Mouse (Mus musculus) midbrain, embryonic 11.5 days (tissue): Measurements from ENCODE around the gene Cd5. TPM values are rescaled to one million over a fixed set of nuclear protein-coding genes. Genes with fewer than 3 reads are reported as not detected.
A peak's percentile ranks its signal among the peaks of the same experiment; 100 is the strongest.

Source experiments
- ATAC-seq: fragments of 200-750 bp; cut with Nextera tagmentation; 2 replicates; pipeline ENCODE4 v1.8.0; 2017; ENCODE audit warnings: moderate TSS enrichment, moderate library complexity; ENCODE audit not compliant: low FRiP score
- DNase-seq: peaks from one replicate; pipeline ENCODE4 v3.0.0; 2015; ENCODE audit warnings: low spot score; ENCODE audit errors: missing footprints
- H3K27ac ChIP-seq: fragments of 300-500 bp; sonication (generic); 2 replicates; pipeline ENCODE4 v1.5.1; 2014; ENCODE audit warnings: low read depth, low read length
- H3K27me3 ChIP-seq: fragments of 300-500 bp; sonication (generic); 2 replicates; pipeline ENCODE4 v1.6.1; 2014; ENCODE audit warnings: mild to moderate bottlenecking, low read length, moderate library complexity, mixed read lengths; ENCODE audit not compliant: control insufficient read depth, insufficient read depth
- H3K36me3 ChIP-seq: fragments of 300-500 bp; sonication (generic); 2 replicates; pipeline ENCODE4 v1.6.1; 2014; ENCODE audit warnings: mild to moderate bottlenecking, low read length, moderate library complexity, mixed read lengths; ENCODE audit not compliant: control insufficient read depth, insufficient read depth
- H3K4me1 ChIP-seq: fragments of 300-500 bp; sonication (generic); 2 replicates; pipeline ENCODE4 v1.6.1; 2014; ENCODE audit warnings: low read length; ENCODE audit not compliant: control insufficient read depth, insufficient read depth
- H3K4me2 ChIP-seq: fragments of 300-500 bp; sonication (generic); 2 replicates; pipeline ENCODE4 v1.6.1; 2014; ENCODE audit warnings: mild to moderate bottlenecking, moderate library complexity
- H3K4me3 ChIP-seq: fragments of 300-500 bp; sonication (generic); 2 replicates; pipeline ENCODE4 v1.5.1; 2014; ENCODE audit warnings: low read depth, low read length
- H3K9ac ChIP-seq: fragments of 300-500 bp; sonication (generic); 2 replicates; pipeline ENCODE4 v1.6.1; 2014; ENCODE audit warnings: low read length
- H3K9me3 ChIP-seq: fragments of 300-500 bp; sonication (generic); 2 replicates; pipeline ENCODE4 v1.6.1; 2016; ENCODE audit warnings: low read length; ENCODE audit not compliant: control insufficient read depth
- WGBS: fragments of 180-500 bp; shearing (Covaris S2); extraction: QIAGEN DNeasy Blood & Tissue Kit; methylation state at CpG from one replicate; pipeline ENCODE4 v1.1.7; 2014; 5-methylcytosine and 5-hydroxymethylcytosine counted together
- polyA plus RNA-seq: library from polyadenylated mRNA; unstranded; fragments of >200 nt; fragmentation: Nextera tagmentation; extraction: Ambion mirVana; gene quantifications from 2 replicates; pipeline ENCODE4 v1.2.1, GENCODE M21; 2014

The Cd5 gene
- polyA plus RNA-seq, 1 experiment from 2014 or later, result 0.22 TPM

- H3K9me3 ChIP-seq, result no peaks in the 10 kb centered on the region
- no peaks in the 10 kb centered on the region for H3K27me3 ChIP-seq
- H3K36me3 ChIP-seq, result peaks cover 19% of the 10 kb centered on the region
- ATAC-seq, result no peak
- H3K4me2 ChIP-seq, result no peak overlapping the region
- H3K9ac ChIP-seq, result no peak overlapping the region
- WGBS, result 89% methylated on average over 6 of the region's 6 CpGs
- DNase-seq, result peak; percentile 45
- H3K4me3 ChIP-seq, result no peak overlapping the region
- H3K4me1 ChIP-seq, result peaks cover 6% of the 10 kb centered on the region
- no peak overlapping the region for H3K27ac ChIP-seq
Observed at GRCm38 (mm10) chr19:10714168-10714567, 24.6 kb downstream of the Cd5 start.

GRCm38 (mm10) chr19:10713551-10713950 lies 25.3 kb downstream of the Cd5 start:
- Histone ChIP-seq H3K4me1 (peaks cover 8% of the 10 kb centered on the region), H3K27ac (no peak overlapping the region), H3K9ac (no peak overlapping the region), H3K36me3 (peaks cover 19% of the 10 kb centered on the region), H3K9me3 (no peaks in the 10 kb centered on the region), H3K4me3 (no peak overlapping the region), H3K27me3 (no peaks in the 10 kb centered on the region), H3K4me2 (no peak overlapping the region)
- ATAC-seq, result no peak
- DNase-seq, result no peak
- WGBS, result 94% methylated on average over 10 of the region's 10 CpGs

- Histone ChIP-seq H3K9ac (no peak overlapping the region), H3K27me3 (no peaks in the 10 kb centered on the region), H3K27ac (no peak overlapping the region), H3K4me2 (no peak overlapping the region), H3K4me1 (peaks cover 8% of the 10 kb centered on the region), H3K4me3 (no peak overlapping the region), H3K9me3 (no peaks in the 10 kb centered on the region), H3K36me3 (peaks cover 19% of the 10 kb centered on the region)
- WGBS, result 92% methylated on average over 11 of the region's 12 CpGs
- no peak for ATAC-seq
- peak; percentile 45 for DNase-seq
Observed at GRCm38 (mm10) chr19:10712646-10713045, 26.2 kb downstream of the Cd5 start.

GRCm38 (mm10) chr19:10712194-10712593 lies 26.6 kb downstream of the Cd5 start:
- no peak overlapping the region for H3K4me3 ChIP-seq
- peaks cover 8% of the 10 kb centered on the region for H3K4me1 ChIP-seq
- no peak overlapping the region for H3K9ac ChIP-seq
- no peaks in the 10 kb centered on the region for H3K27me3 ChIP-seq
- WGBS, result 92% methylated on average over 7 of the region's 7 CpGs
- ATAC-seq, result no peak
- no peak for DNase-seq
- H3K27ac ChIP-seq, result no peak overlapping the region
- no peaks in the 10 kb centered on the region for H3K9me3 ChIP-seq
- peaks cover 19% of the 10 kb centered on the region for H3K36me3 ChIP-seq
- H3K4me2 ChIP-seq, result no peak overlapping the region

GRCm38 (mm10) chr19:10710751-10711150 lies 28.1 kb downstream of the Cd5 start:
- no peak overlapping the region for H3K4me2 ChIP-seq
- DNase-seq (peak; percentile 17), ATAC-seq (no peak)
- peaks cover 19% of the 10 kb centered on the region for H3K36me3 ChIP-seq
- no peak overlapping the region for H3K4me3 ChIP-seq
- H3K27me3 ChIP-seq, result no peaks in the 10 kb centered on the region
- H3K9ac ChIP-seq, result no peak overlapping the region
- WGBS, result 93% methylated on average over 4 of the region's 4 CpGs
- H3K9me3 ChIP-seq, result no peaks in the 10 kb centered on the region
- peaks cover 8% of the 10 kb centered on the region for H3K4me1 ChIP-seq
- no peak overlapping the region for H3K27ac ChIP-seq

GRCm38 (mm10) chr19:10710088-10710511 lies 28.7 kb downstream of the Cd5 start:
- ATAC-seq, result peak; percentile 12
- Histone ChIP-seq H3K36me3 (peaks cover 19% of the 10 kb centered on the region), H3K4me3 (no peak overlapping the region), H3K27me3 (no peaks in the 10 kb centered on the region), H3K4me2 (no peak overlapping the region), H3K27ac (no peak overlapping the region), H3K9ac (0 out of 2 replicates have a peak overlapping the region, but pooled peaks have one; percentile 12), H3K9me3 (no peaks in the 10 kb centered on the region), H3K4me1 (peaks cover 8% of the 10 kb centered on the region)
- 80% methylated on average over 9 of the region's 9 CpGs for WGBS
- DNase-seq, result peak; percentile 86

GRCm38 (mm10) chr19:10709360-10710087 lies 29.3 kb downstream of the Cd5 start:
- peak; percentile 100 for DNase-seq
- peak overlapping the region; percentile 11; the same call in 1 of the 2 replicates for H3K27ac ChIP-seq
- WGBS, result 20% methylated on average over 8 of the region's 8 CpGs
- H3K4me1 ChIP-seq, result peaks cover 8% of the 10 kb centered on the region
- peaks cover 19% of the 10 kb centered on the region for H3K36me3 ChIP-seq
- no peaks in the 10 kb centered on the region for H3K27me3 ChIP-seq
- no peak overlapping the region for H3K4me3 ChIP-seq
- H3K9ac ChIP-seq, result peak overlapping the region; percentile 12; the same call in 1 of the 2 replicates
- peak; percentile 82 for ATAC-seq
- H3K9me3 ChIP-seq, result no peaks in the 10 kb centered on the region
- H3K4me2 ChIP-seq, result no peak overlapping the region

- ATAC-seq (no peak), DNase-seq (peak; percentile 72)
- Histone ChIP-seq H3K4me3 (no peak overlapping the region), H3K27ac (no peak overlapping the region), H3K4me1 (peaks cover 8% of the 10 kb centered on the region), H3K9ac (no peak overlapping the region), H3K9me3 (no peaks in the 10 kb centered on the region), H3K36me3 (peaks cover 19% of the 10 kb centered on the region), H3K27me3 (no peaks in the 10 kb centered on the region), H3K4me2 (no peak overlapping the region)
- 72% methylated on average over 6 of the region's 6 CpGs for WGBS
Observed at GRCm38 (mm10) chr19:10708900-10709299, 29.9 kb downstream of the Cd5 start.

- Histone ChIP-seq H3K36me3 (peaks cover 14% of the 10 kb centered on the region), H3K27me3 (no peaks in the 10 kb centered on the region), H3K4me3 (no peak overlapping the region), H3K4me2 (no peak overlapping the region), H3K4me1 (peaks cover 8% of the 10 kb centered on the region), H3K9ac (no peak overlapping the region), H3K27ac (no peak overlapping the region), H3K9me3 (no peaks in the 10 kb centered on the region)
- WGBS, result 94% methylated on average over 1 of the region's 1 CpGs
- ATAC-seq, result no peak
- peak; percentile 56 for DNase-seq
Observed at GRCm38 (mm10) chr19:10707881-10708280, 30.9 kb downstream of the Cd5 start.
